Mouse (Mus musculus) naive thymus-derived CD4-positive, alpha-beta T cell, adult 2 months (primary cell): ENCODE measurements around the gene Megf6.
A peak's percentile ranks its signal among the peaks of the same experiment; 100 is the strongest.

Experiments used
- DNase-seq: peaks from one replicate; pipeline ENCODE4 v3.0.0-alpha.2; 2011; ENCODE audit warnings: low read depth

Gene Megf6

DNA sequence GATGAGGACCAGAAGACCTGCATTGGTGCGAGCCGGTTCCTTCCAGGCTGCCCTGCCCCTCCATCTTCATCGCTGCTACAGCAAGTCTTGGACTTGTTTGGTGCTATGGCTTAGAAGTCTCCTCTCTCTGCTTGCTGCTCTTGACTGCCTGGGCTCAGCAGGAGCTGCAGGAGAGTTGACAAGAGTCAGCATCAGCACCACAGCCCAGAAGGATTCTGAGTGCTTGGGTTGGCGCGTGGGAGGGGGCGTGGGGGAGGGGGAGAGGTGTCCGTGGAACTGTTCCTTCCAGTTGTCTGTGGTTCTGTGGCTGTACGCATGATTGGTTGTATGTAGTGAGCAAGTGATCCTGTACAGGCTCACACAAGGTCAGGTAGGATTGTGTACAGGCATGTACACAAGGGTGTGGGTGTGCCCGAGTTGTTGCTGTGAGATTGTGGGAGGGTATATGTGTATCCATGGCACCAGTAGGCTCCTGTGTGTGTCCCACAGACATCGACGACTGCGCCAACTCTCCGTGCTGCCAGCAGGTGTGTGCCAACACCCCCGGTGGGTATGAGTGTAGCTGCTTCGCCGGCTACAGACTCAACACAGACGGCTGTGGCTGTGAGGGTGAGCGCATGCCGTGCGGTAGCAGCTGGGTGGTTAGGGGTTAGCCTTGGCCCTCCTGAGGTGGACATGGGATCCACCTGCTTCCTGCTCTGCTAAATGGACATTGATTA, 82.2 kb downstream of the Megf6 start:
- DNase-seq: no peak

DNA sequence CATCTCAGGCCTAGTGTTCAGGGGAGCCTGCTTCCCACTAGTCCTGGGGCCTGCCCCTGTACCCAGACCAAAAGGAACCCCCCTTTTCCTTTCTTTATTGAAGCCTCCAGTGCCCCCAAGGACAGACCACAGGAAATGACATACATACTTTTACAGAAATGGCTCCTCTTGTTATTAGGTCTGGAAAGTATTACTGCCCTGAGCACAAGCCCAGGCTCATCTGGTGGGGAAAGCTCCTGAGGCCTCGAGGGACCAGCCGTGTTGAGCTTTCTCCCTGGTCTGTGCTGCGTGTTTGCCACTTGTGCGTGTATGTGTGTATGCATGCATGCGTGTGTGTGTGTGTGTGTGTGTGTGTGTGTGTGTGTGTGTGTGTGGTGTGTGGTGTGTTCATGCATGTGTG, 90.2 kb downstream of the Megf6 start:
- no peak for DNase-seq

DNA sequence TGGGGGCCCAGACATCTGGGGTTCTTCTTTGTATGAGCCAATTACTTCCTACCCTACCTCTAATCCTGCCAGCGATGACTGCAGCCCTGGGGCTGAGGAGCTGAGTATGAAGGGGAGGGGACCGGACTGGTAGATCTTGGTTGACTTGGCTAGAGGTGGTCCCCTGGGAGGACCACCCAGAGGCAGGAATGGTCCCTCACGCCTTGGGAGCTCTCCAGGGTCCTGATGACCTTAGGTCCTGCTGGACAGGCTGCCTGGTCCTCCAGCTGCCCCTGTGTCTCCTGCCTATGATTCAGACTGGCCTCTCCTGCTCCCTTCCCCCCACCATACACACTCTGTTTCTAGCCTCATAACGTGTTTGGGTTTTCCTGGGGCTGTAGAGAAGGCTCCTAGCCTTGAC, 91.5 kb downstream of the Megf6 start:
- no peak for DNase-seq

DNA sequence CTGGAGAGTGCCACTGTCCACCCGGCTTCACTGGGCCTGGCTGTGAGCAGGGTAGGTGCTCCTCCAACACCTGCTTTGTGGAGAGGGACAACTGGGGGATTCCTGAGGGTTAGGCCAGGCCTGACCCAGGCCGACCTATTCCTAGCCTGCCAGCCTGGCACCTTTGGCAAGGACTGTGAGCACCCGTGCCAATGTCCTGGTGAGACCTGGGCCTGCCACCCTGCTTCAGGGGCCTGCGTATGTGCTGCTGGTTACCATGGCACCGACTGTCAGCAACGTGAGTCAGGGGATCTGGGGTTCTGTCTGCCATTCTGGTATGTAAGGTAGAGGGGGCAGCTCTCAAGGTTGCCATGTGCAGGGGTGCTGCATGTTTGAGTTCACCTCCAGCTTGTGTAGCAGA, 97.0 kb downstream of the Megf6 start:
- DNase-seq: no peak

DNA sequence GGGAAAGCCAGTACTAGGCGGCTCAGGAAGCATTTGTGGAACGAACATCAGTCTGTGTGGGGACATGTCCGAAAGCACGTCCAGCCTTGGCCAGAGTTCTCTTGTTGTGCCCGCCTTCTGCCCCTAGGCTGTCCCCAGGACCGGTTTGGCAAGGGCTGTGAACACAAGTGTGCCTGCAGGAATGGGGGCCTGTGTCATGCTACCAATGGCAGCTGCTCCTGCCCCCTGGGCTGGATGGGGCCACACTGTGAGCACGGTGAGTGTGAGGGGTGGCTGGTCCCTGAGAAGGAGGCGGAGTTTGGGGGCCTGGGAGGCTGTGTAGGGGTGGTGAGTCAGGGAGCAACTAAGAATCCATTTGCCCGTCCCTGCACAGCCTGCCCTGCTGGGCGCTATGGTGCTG, 99.0 kb downstream of the Megf6 start:
- DNase-seq: no peak

DNA sequence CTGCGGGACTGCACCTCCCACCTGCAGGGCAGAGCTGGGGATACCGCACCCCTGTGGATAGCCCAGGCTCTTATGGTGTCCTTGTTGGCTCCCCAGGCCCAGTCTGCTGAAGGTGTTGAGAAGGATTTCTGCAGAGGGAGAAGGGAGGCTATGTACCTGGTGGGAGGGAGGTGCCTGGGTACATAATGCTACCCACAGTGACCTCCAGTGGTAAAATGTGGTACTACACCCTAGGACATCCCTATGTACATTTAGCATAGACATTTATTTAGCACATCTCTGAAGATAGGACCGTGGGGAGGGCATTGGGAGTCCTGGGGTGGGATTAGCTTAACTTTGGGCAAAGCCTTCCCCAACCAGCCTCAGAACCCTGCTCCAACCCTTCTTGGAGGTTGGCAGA, 102.5 kb downstream of the Megf6 start:
- DNase-seq: peak; percentile 32

DNA sequence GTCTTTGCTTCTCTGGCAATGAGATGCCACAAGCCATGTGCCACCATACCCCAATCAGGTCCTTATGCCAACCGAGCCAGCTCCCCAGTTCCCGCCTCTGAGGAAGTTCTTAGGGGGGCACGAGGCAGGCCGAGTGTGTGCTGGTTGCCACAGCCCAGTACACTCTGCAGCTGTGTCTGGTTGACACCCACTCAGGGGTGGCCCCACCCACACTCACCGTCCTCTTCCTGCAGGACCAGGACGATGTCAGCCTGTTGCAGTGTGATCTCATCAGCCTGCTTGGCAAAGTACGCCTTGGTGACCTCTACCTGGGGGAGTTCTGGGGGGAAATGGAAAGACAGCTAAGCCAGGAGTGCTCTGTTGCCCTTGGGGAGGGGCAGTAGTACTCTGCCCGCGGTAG, 109.0 kb downstream of the Megf6 start:
- no peak for DNase-seq

DNA sequence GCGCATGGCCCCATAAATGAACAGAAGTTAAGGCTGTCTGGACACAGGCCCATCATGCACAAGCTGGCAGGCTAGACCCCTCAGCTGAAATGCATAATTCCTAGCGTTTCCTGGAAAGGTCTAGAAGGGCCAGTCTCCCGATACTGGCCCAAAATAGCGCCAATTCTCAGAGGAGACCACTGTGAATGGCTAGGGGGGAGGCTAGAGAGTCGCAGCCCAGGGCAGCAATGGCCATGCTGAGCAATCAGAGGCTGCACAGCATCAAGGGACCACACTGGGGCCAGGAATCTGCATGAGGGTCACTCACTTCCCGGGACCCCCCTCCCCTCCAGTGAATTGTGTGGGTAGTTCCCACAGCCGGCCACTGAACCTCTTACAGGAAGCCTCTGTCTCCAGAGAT, 113.1 kb downstream of the Megf6 start:
- no peak for DNase-seq

DNA sequence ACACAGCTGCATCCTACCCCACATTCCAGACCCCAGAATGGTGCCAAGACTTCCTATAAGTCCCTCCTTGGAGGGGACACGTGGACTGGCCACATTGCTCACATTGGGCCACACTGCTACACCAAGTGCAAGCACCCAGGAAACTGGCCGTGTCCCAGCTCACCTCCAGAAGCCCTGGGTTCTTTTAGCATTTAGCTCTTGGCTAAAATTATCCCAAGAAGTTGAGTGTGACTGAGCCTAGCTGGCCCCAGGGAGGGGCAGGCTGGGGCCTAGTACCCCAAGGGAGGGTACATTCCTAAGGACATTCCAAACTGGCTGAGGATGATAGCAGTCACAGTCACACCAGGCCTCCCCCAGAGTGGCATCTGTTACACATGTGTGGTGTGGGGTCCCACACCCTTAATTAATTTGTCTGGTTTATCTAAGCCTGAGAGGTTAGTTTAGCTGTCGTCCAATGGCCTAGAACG, 123.2 kb downstream of the Megf6 start:
- no peak for DNase-seq

DNA sequence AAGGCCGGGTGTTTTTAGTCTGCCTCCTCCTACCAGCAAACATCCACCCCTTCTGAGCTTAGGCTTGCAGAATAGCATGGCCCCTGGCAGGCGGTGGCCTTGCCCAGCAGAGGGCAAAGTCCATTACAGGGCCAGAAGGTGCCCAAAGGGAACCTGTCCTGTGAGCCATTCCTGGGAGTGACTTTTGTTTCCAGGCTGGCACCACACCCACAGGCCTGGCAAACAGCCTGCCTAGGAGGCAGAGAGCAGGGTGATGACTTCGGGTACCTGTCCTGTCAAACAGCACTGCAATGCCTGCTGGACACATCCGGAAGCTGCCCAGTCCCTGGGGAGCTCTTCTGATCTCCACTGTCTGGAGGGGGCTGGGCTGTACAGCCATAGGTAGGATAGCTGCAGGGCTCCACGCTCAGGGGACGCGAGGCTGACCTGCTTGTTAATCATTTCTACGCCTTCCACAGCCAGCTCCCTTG, 123.8 kb downstream of the Megf6 start:
- DNase-seq: no peak

DNA sequence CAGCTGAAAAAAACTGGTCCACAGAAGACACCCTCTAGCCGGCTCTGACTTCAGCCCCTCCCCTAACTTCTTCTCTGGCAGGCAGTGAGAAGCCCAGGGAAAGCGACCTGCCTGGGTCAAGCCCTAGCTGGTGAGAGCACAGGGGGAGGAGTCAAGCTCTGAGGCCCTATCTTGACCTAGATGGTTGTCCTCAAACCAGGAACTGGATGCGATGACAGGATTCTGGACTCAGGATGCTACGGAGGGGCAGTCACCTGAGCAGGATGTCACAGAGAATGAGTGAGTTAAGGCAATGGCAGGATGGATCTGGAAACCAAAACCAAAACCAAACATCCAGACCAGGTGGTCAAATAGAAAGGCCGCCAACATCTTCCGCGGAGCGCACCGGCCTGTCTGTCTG, 127.2 kb downstream of the Megf6 start:
- DNase-seq: no peak

DNA sequence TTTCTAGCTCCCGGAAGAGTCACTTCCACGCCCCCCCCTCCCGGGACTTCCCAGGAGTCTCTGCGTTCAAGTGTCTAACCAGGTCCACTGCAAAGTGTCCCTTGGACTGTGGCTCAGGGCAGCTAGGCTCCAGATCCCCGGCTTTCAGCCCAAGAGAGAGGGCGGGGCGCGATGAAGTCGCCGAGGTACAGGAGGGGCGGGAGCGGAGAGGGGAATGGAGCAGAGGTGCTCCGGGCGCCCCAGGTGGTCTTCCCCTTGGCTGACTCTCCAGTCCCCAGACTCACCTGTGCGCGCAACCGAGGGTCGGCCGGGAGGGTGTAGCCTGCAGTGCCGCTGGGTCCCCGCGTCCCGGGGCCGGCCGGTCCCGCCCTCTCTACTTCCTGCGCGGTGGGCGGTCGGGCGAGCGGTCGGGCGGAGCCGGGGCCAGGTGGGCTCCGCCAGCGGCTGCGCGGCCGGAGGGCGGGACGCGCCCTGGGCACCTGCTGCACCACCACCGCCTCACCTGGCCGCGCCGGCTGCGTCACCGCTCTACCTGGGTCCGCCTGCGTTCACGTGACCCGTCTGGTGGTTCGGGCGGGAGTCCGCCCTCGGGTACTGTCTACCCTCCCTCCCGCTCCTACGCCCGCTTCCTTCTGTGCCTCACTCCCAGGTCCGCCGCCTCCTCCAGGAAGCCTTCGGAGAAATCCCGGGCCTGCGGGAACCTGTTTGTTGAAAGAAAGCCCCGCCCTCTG, 129.2 kb downstream of the Megf6 start:
- DNase-seq: no peak

DNA sequence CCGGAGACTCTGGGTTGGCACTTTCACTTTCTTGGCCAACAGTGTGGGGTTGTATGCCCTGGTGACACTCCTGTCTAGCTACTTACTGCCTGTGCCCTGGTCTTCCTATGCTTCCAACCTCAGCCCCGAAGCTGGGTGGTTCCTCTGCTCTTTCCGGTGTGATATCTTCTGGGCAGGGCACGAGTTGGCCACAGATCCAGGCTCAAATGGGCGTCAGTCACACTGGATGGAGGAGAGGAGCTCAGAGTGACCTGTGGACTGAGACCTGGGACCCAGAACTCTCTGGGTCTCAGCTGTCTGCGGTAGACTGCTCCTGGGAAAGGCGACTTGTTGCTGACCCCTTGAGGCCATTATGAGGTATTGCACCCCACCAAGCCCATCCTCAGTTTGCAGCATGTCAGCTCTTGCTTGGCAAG, 130.9 kb downstream of the Megf6 start, which contains the start of gene Arhgef16:
TSS of gene Arhgef16 (minus strand) at position 211 of the 416 bp plus-strand sequence.
- peak; percentile 52 for DNase-seq

DNA sequence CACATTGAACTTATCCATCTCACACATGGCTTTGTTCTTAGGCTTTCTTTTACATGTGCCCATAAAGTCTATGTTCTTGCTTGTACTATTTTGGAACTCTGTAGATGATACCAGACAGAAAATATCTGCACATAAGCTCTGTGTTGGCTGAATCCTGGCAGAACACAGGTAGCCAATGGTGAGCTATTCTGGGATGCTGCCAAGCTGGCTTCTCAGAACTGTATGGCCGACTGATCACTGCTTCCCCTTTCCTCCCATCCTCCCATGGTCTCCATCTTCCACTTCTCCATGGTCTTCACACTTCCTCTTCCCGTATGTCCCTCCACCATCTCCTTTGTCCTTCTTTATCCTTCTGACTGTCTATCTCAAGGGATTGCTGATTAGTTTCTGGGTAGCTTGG, 138.6 kb downstream of the Megf6 start:
- DNase-seq: no peak

DNA sequence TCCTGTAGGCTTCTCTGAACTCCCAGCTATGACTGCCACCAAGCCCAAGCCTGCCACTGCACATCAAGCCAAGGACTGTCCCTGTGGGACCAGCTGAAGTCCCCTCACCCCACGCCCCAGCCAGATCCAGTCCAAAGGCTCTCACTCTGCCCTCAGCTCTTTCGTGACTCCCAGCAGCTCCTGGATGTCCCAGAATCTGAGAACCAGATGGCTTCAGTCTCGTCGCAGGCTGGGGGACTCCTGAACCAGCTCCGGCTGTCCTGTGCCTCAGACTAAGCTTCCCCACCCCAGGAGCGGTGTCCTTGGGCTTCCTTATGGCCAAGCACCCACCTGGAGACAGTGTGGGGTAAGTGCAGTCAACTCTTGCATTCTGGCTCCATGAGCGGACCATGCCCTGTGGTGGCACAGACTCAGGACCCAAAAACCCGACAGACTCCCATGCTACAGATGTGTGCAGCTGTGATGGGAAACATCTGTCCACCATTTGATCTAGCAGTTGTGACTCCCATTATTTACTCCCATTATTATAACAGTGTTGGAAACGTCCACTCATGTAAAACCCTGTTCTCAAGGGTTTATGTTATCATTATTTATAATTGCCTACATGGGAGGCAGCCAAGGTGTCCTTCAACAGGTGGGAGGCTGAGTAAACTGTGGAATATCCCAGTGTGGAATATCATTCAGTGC, 140.2 kb downstream of the Megf6 start:
- DNase-seq: no peak

DNA sequence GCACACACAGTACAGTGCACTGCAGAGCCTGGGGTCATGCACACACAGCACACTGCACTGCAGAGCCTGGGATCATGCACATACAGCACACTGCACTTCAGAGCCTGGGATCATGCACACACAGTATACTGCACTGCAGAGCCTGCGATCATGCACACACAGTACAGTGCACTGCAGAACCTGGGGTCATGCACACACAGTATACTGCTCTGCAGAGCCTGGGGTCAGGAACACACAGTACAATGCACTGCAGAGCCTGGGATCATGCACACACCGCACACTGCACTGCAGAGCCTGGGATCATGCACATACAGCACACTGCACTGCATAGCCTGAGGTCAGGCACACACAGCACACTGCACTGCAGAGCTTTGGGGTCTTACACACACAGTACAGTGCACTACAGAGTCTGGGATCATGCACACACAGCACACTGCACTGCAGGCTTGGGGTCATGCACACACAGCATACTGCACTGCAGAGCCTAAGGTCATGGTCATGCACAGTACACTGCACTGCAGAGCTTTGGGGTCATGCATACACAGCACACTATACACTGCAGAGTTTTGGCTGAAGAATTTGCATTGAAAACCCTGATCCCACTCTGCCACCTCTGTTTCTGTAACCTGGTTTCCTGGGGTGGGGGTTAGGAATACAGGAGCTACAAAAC, 141.7 kb downstream of the Megf6 start:
- DNase-seq: no peak

DNA sequence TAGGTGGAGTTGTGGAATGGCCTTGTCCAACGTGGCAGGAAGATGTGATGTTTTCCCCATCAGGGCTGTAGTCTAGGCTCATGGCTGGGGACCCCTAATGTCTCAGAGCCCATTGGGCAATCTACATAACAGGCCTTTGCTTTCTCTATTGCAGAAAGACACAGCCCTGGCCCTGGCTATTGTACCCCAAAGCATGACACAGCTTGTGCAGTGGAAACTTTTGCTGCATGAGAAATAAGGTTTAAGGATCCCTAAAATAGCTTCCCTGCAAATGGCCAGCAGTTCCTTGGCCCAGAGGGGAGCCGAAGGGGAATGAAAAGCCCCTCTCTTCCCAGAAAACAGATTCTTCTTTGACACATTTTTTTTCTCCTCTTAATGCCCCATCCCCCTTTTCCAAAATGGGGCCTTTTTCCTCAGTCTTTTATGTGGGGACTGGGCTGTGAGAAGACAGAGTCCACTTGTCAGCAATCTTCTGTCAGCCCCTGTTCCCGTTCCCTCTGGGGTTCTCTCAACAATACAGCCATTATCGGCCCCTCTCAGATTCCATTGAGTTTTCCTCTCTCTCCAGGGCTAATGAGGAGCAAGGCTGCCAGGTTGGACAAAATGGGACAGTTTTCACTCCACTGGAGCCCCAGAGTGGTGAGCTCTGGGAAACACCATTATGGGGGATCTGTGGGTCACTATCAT, 142.5 kb downstream of the Megf6 start:
- no peak for DNase-seq

DNA sequence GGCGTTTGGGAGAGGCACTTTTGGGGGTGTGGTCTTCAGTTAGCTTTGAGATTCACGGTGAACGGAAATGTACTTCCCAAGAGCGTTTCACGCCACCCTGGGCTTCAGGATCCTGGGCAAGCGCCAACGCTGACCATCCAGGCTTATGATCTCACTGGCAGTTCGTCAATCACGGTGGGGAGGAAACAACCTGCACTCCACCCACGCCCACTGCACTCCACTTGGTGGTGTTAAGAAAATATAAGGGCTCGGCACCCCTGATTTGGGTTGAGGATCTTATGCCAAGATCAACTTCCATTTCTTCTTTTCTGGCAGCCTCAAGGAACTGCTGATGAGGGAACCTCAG, 143.1 kb downstream of the Megf6 start:
- DNase-seq: no peak
